Mouse (Mus musculus) liver, postnatal 0 days (tissue): ENCODE data around the gene Npffr2.

Experiments used
- CTCF ChIP-seq: sonication (generic); IDR thresholded peaks from 2 replicates; pipeline ENCODE4 v1.5.1; 2016; ENCODE audit warnings: antibody characterized with exemption, low read depth
- EP300 ChIP-seq: IDR thresholded peaks from 2 replicates; pipeline ENCODE4 v1.6.1; 2016; ENCODE audit warnings: antibody characterized with exemption, low read depth, mild to moderate bottlenecking

DNA sequence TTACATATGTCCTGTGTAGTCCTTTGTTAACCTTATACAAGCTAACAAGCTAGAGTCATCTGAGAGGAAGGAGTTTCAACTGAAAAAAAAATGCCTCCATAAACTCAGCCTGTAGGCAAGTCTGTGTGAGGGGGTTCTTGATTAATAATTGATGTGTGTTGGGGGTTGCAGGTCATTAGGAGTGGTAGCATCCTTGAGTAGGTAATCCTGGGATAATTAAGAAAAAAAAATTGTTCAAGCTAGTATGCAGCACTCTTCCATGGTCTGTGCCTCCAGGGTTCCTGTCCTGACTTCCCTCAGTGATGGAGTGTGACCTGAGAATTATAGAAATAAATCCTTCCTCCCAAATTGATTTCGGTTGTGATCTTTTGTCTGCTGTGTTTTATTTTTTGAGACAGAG, 52.0 kb downstream of the Npffr2 start:
- TF ChIP-seq CTCF (no peak), EP300 (no peak)
